Mouse (Mus musculus) CH12F3 (cell line): Measurements from ENCODE around the gene Pcp4.
"Not testable (repeated sequence)": the region's sequence is repeated elsewhere in the genome, so short reads cannot be mapped to it uniquely, and the experiment has no call there.

ENCODE experiments used
- in situ Hi-C: fragments of 300-500 bp; cut with MboI; formaldehyde crosslinking; loops from 2 replicates; pipeline ENCODE4 v1.14.3; 2020; ENCODE audit warnings: low sequenced_read_pairs

Gene Pcp4

DNA sequence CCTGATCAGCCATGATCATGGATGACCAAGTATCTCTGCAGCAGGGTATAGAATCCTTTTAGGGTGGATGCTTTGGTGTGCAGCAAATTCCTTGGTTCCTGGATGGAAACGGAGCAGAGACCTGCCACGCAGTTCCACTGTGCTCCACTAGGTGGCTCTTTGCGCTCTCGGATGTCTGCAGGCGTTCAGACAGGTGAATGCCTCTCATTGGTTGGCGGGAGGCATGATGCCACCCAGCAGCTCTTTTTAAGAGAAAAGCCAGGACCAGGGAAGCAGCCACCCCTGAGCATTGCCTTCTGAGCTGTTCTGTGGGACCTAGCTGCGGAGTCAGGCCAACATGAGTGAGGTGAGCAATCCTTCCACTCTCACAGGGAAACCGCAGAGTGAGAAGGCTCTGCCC lies at the start of gene Pcp4:
TSS of gene Pcp4 (plus strand) at position 162 of the 400 bp plus-strand sequence.
- in situ Hi-C loops: no loop called here

DNA sequence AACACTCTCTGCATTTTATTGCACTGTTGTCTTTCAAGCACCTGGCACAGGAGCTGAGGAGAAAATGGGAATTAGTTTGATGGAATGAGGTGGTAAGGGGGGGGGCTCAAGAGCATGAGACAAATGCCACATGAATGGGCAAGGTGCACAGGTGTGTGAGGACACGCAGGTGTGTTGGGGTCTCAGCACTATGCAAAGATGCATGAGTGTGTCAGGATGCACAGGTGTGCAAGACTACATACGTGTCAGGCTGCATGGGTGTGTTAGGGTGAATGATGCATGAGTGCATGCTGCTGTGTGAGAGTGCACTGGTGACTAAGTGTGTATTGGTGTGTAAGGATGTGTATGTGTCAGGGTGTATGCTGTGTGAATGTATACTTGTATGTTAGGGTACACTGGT lies 42.4 kb upstream of the Pcp4 start:
- in situ Hi-C loops: no loop called here

DNA sequence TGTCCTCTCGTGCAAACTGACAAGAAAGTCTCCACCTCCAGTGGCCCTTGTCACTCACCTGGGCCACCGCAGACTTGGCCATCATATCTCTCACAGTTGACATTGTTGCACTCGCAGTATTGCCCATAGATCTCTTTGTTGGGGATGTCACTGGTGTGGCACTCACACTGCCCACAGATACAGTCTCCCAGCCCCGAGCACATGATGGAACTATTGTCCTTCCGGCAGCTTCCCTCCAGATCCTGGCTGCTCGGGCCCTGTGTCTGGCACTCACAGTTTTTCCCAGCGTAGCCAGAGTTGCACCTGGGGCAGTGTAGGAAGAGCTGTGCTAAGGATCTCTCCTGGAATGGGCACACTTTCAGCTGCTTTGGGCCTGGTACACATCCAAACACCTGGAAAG lies 40.7 kb upstream of the Pcp4 start:
- in situ Hi-C loops: no loop called here

DNA sequence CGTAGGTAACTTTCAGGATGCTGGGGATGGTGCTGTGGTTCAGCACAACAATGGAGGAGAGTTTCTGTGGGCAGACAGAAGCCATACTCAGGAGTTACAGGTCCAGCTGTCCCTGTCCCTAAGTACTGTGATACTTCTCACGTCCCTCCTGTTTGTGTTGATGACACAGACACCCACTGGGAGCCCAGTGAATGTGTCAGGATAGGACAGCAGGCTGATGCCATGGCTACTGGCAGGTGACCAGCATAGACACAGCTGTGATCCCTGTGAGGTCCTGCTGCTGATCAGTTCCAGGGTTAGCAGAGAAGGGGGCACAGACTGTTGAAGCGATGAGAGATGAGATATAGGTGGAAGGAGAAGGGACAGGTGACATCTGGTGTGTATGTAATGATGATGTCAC lies 38.4 kb upstream of the Pcp4 start:
- in situ Hi-C loops: no loop called here

DNA sequence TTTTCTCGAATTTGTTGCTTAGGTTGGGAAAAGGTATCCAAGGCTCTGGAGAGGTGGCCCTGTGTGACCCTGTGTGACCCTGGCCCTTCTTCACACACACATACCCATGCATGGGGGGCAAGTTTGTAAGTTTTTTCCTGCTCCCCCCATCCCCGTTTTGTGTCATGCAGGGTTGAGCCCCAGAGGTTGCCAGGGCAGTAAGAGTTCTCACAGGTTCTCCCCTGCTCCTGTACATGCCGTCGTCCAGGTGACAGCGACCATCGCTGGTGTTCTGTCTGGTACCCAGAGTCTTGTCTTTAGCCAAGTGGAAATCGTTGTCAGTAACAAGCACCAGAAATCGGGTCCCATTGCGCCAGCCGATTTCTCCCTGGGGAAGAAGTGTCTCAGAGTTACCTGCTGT lies 34.1 kb upstream of the Pcp4 start:
- in situ Hi-C loops: no loop called here

DNA sequence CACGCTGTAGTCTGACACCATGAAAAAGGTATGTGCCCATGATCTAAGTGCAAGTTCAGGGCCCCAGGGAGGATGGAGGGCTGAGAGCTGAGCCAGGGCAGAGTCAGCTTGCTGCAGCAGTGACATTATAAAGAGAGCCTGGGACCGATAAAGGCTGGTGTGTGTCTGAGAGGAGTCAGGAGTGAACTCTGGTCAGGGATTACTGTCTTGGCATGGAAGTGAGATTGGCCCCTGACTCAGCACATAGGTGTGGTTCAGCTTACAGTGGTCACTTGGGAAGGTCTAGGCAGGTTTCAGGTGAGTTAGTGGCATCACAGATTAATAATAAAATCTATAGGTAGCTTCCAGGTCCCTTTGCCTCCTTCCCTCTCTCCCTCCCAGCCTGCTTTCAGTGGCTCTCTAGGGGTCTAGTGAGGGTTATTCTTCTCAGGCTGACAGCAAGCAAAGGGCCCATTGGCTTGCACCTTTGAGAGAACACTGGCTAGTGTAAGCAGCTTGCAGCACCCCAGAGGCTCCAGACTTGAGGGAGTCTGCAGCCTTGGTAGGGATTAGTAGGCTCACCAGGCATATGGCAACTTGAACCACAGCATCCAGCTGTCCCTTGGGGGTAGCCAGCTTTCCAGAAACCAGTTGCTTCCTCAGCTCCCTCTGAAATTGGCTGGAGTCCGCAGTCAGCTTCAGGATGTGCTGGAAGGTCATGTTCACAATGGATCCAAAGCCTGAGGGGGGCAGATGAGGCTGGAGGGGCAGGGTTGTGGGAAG lies 33.2 kb upstream of the Pcp4 start:
- in situ Hi-C loops: no loop called here

DNA sequence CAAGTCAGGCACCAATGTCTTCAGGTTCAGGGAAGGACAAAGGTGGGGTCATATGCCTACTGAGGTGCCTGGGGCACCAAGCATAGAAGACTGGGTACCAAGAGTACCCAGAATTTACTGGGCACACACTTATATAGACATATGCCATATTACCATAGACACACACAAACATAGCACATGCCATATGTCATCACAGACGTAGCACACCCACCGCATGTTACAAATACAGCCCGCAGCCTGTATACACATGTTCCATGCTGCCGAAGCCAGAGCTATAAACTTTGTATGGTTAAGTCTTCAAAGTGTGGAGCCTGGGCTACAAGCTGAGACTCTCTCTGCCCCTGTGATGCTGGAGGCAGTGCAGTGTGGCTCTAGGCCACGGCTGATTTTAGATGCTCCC lies 28.5 kb upstream of the Pcp4 start:
- in situ Hi-C loops: no loop called here

DNA sequence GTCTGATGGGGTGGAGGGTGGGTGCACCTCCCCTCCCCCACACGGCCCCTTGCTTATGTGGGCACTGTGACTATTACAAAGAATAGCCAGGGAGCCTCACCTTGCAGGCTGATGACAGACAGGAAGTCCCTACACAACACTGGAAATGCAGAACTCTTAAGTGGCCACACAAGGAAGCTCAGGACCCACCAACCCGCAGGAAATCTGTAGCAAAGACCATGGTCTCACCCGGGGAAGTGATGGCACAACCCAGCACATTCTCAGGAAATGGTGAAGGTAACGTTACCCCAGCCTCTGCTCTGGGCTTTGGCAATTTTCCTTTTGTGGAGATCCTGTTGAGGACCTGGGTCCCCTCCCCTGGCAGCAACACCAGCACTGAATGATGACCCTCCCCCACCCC lies 27.7 kb upstream of the Pcp4 start:
- in situ Hi-C loops: no loop called here

DNA sequence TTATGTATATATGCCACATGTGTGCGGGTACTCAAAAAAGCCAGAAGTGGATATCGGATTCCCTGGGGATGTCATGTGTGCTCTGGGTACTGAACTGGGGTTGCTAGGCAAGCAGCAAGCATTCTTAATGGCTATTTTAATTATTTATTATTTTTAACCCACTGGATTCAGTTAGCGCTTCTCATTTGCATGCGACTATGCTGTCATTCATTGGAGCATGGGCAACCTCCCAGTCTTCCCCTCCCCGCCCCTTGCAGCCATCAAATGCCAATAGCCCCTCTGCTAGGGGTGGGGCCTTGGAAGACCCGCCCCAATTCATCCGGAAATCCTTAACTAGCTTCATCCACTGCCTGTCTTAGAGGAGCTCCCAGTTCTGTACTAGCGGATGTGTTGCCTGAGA lies 26.5 kb upstream of the Pcp4 start:
- in situ Hi-C loops: no loop called here

DNA sequence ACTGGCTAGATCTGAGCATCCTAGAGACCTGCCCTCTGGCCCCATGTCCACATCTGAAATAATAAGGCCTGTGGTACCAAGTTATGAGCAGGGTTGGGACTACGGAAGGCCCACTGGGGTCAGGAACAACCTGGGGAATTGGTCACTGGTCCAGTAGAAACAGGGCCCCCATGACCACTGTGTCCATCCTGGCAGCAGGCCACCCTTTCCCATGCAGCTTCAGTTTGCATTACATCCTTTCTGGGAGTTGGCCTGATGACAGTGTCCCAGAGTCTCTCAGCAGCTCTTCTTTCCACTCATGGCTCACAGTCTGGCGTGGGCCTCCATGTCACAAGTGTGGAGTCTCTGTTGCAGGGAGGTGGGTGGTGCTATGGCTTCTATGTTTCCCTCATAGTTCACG lies 25.6 kb upstream of the Pcp4 start:
- in situ Hi-C loops: no loop called here

DNA sequence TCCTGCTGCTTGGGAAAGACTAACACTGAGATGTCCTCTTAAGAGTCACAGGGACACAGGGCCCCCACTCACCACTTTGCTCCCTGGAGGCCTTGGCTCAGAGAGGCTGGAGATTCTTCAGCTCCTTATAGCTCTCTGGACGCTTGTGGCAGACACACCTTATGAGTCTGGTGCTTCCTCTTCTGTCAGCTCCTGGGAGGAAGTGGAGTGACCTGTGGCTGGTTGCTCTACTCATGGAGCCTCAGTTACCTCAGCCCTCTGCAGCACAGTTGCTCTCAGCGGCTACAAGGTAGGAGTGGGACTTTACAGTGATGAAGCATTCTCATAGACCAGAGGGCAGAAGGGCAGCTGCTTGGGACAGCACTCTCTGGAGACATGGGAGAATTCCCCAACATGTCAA lies 23.9 kb upstream of the Pcp4 start, which contains the start of gene Itgb2l:
TSS of gene Itgb2l (minus strand) at position 152 of the 400 bp plus-strand sequence.
- in situ Hi-C loops: no loop called here

DNA sequence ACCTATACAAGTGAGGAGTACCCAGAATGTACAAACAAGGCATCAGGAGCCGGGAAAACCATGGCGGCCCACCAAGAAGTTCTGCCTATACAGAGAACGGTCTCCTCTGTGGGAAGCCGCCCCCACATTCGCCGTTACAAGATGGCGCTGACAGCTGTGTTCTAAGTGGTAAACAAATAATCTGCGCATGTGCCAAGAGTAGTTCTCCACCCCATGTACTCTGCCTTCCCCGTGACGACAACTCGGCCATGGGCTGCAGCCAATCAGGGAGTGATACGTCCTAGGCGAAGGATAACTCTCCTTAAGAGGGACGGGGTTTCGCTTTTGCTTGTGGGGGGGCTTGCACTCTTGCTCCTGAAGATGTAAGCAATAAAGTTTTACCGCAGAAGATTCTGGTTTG lies 16.5 kb upstream of the Pcp4 start:
- in situ Hi-C loops: not testable (repeated sequence)

DNA sequence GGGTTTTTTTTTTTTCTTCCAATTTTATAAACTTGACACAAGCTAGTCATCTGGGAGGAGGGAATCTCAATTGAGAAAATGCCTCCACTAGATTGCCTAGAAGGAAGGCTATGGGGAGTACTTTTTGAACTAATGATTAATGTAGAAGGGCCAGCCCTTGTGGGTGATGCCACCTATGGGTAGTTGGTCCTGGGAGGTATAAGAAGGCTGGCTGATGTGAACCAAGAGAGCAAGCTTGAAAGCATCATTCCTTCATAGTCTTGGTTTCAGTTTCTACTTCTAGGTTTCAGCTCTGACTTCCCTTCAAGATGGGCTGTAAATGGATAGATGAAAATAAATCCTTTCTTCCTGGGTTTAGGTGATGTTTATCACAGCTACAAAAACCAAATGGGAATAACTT lies 13.3 kb upstream of the Pcp4 start:
- in situ Hi-C loops: no loop called here

DNA sequence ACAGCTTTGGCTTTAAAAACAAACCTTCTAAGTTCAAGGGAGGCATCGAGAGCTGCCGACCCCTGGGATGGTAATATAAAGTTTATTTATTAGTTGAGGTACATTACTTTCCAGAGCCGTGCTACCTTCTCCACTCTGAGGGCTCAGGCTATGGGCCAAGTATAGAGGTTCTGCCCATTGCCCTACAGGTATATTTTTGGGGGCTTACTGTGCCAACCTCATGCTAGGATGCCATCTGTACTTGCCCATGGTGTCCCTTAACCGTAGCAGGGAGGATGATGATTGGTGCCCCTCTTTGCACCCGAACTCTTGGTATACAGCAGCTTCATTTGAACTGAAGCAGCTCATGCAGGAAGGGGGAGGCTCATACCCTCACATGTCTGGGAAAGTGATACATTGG lies 9.8 kb upstream of the Pcp4 start:
- in situ Hi-C loops: no loop called here

DNA sequence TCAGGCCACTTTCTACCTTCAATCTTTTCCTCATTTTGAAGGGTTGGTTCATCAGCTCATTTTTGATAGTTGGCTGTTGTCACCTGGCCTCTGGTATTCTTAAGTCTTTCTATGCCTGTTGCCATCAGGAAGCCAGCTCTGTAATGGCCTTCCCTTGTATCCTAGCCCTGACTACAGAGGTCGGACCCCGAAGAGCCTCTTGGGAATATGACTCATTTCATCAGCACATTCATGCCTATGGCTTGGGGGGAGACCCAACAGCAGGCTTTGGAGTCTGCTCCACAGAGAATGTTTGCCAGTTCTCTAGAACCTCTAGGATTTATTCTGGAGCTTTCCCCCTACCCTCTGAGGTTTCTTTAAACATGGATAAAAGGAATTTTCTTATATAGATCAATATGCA lies 8.1 kb upstream of the Pcp4 start:
- in situ Hi-C loops: no loop called here

DNA sequence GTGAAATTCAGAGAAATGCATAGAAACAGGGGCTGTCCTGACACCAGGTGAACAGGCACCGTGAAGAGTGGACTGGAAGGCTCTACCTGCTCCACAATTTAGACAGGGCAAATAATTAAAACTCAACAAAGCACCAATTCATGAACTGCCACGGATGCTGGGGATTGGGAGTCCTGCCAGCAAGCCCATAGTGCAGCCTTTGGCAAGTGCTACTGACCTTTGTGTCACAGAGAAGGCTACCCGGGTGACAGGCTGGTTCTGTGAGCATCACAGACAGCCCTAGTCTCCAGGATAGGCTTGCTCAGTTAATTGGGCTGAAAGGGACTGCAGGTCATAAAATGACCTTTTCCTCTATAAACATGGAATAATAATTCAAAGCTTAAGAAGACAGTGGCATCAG lies 6.6 kb upstream of the Pcp4 start:
- in situ Hi-C loops: no loop called here

DNA sequence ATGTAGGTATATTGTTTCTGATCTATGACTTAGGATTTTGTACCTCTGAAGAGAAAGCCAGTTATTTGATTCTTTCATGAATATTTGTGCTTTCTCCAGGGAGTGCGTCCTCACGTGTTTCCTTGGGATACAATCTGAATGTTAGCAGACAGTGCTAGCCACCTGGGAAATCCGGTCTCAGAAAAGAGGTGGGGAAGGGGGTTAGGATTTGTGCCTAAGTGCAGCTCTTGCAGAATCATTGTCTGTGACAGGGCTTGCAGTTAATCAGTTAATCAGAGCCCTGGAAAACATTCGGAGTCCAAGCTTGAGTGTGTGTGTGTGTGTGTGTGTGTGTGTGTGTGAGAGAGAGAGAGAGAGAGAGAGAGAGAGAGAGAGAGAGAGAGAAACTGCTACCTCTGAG lies 605 bp downstream of the Pcp4 start:
- in situ Hi-C loops: no loop called here

DNA sequence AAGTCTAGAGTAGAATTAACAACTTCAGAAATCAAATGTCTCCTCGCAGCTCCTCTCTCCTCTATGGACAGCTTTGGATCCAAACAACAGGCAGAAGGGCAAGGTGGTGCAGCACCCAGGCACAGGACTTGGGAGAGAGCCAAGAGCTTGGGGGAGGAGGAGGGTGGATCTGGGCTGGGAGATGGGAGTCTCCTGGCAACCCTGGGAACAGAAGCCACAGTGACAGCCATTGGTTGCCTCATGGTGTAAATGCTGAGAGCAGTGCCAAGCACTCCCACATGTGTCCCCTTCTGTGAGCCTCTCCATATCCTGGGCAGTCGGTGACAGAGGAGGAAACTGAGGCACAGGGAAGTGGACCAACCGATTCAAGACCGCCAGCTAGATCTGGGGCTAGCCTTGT lies 1.3 kb downstream of the Pcp4 start:
- in situ Hi-C loops: no loop called here

DNA sequence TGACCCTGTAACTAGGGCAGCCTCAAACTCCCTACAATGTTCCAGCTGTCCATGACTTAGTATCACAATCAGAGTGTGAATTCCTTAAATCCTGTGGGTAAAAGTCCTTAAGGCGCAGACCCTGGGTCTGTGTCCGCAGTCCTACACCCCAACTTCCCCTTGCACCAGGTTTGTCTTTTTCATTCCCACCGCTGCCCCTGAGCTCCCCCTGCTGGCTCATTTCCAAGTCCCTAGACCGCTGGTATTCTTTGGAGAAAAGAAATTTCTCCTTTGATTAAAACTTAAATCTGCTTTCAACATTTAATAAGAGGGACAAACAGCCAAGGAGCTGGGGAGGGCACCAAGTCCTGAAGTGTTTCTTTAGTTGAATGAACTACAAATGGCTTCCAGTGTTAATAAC lies 2.2 kb downstream of the Pcp4 start:
- in situ Hi-C loops: loop anchor here (10.0 kb wide), 2 partner anchors 145 to 205 kb away; no protein-coding TSS in a partner anchor

DNA sequence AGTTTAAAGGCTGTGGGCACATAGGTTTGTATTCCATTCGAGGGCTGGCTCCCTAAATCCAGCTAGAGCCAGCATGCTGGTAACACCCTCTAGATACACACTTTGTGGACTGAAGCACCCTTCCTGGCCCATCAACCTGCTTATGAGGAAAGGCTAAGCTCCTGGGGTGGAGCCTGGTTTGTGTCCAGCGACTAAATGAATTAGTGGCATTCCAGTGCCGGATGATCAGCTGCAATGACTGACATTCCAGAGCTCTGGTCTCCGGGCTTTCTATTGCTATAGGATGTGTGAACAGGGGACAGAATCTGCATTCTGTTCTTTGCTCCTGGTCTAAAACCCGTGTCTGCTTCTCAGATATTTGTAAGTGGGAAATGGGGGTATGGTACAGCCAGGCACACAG lies 5.0 kb downstream of the Pcp4 start:
- in situ Hi-C loops: loop anchor here (10.0 kb wide), 2 partner anchors 142 to 202 kb away; no protein-coding TSS in a partner anchor

DNA sequence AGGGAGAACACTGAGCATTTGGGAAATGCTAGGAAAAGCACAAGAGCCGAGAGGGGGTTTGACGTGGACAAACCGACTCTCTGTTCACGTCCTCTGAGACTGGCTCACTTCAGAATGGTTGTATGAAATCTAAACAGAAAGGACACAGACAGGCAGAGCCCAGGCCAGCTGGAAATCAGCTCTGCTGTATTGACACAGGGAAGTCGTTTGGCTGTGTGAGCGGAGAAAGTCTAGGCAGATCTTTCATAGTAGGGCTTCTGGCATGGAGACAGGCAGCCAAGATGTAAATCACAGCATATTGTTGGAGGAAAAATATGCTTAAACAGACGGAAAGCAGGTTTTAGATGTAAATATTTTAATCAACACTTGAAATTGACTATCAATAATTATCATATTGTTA lies 5.4 kb downstream of the Pcp4 start:
- in situ Hi-C loops: loop anchor here (10.0 kb wide), 2 partner anchors 142 to 202 kb away; no protein-coding TSS in a partner anchor

DNA sequence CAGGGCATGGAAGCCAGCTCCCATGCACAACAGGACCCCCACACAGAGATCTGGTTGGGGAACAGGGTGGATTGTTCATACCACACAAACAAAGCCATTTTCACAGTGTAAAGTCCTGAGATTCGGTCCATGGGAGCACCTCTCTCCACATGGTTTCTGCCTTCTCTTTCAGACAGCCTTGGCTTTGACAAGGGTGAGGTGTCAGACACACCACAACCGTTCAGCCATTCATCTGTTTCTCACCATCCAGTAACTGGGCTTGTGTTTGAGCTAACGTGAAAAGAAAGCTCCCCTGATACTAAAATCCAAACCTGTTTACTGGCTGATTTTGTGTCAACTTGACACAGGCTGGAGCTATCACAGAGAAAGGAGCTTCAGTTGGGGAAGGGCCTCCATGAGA lies 6.8 kb downstream of the Pcp4 start:
- in situ Hi-C loops: loop anchor here (10.0 kb wide), 2 partner anchors 141 to 201 kb away; no protein-coding TSS in a partner anchor

DNA sequence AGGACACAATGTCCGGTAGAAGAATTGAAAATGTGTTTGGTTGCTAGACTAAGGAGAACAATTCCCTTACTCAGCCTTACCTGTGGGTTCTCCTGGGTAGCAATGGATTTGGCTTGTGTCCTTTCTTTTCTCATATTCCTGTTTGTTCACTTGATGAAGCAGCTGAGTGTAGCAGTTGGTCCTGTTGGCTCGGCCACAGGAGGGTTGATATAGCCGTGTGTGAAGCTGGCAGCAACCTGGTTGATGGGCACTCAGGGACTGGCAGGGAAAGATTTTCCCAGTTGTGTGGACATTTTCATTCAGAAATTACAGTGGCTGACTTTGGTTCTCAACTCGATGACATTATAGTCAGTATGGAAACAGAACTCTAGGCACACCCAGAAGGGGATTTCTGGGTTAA lies 14.4 kb downstream of the Pcp4 start:
- in situ Hi-C loops: no loop called here
